Mouse (Mus musculus) hindbrain, embryonic 14.5 days (tissue): ENCODE data around the gene Art1. TPM values are rescaled to one million over a fixed set of nuclear protein-coding genes. Genes with fewer than 3 reads are reported as not detected.

Experiments used
- ATAC-seq: fragments of 200-750 bp; cut with Nextera tagmentation; 2 replicates; pipeline ENCODE4 v1.8.0; 2017; ENCODE audit warnings: moderate number of reproducible peaks, mild to moderate bottlenecking, moderate TSS enrichment, moderate library complexity; ENCODE audit not compliant: low FRiP score
- DNase-seq: peaks from one replicate; pipeline ENCODE4 v3.0.0-alpha.2; 2015; ENCODE audit warnings: low spot score
- H3K27ac ChIP-seq: fragments of 300-500 bp; sonication (generic); 2 replicates; pipeline ENCODE4 v1.5.1; 2014; ENCODE audit warnings: mild to moderate bottlenecking, moderate library complexity
- H3K27me3 ChIP-seq: fragments of 300-500 bp; sonication (generic); 2 replicates; pipeline ENCODE4 v1.6.1; 2014; ENCODE audit warnings: mild to moderate bottlenecking, low read length, mixed read lengths; ENCODE audit not compliant: control insufficient read depth, insufficient read depth
- H3K36me3 ChIP-seq: fragments of 300-500 bp; sonication (generic); replicated peaks from 2 replicates; pipeline ENCODE4 v1.6.1; 2014; ENCODE audit not compliant: control insufficient read depth, insufficient read depth
- H3K4me1 ChIP-seq: fragments of 300-500 bp; sonication (generic); replicated peaks from 2 replicates; pipeline ENCODE4 v1.6.1; 2014; ENCODE audit warnings: antibody characterized with exemption, low read length, mixed read lengths; ENCODE audit not compliant: control insufficient read depth, insufficient read depth
- H3K4me2 ChIP-seq: fragments of 300-500 bp; sonication (generic); replicated peaks from 2 replicates; pipeline ENCODE4 v1.6.1; 2014; ENCODE audit warnings: mild to moderate bottlenecking, moderate library complexity
- H3K4me3 ChIP-seq: fragments of 300-500 bp; sonication (generic); replicated peaks from 2 replicates; pipeline ENCODE4 v1.5.1; 2014; ENCODE audit warnings: mild to moderate bottlenecking, low read length
- H3K9ac ChIP-seq: fragments of 300-500 bp; sonication (generic); 2 replicates; pipeline ENCODE4 v1.6.1; 2014
- H3K9me3 ChIP-seq: fragments of 300-500 bp; sonication (generic); 2 replicates; pipeline ENCODE4 v1.6.1; 2016; ENCODE audit warnings: low read length; ENCODE audit not compliant: control insufficient read depth
- WGBS: fragments of 180-500 bp; shearing (Covaris S2); extraction: QIAGEN DNeasy Blood & Tissue Kit; methylation state at CpG from one replicate; pipeline ENCODE4 v1.1.7; 2014; 5-methylcytosine and 5-hydroxymethylcytosine counted together
- polyA plus RNA-seq: library from polyadenylated mRNA; unstranded; fragments of >200 nt; fragmentation: Nextera tagmentation; extraction: Ambion mirVana; gene quantifications from 2 replicates; pipeline ENCODE4 v1.2.1, GENCODE M21; 2014

The Art1 gene
- polyA plus RNA-seq, 1 experiment from 2014 or later: 0.29 TPM

- peaks cover 72% of the 10 kb centered on the region for H3K36me3 ChIP-seq
- no peaks in the 10 kb centered on the region for H3K27me3 ChIP-seq
- no peak overlapping the region for H3K4me2 ChIP-seq
- DNase-seq (no peak), ATAC-seq (no peak)
- H3K4me1 ChIP-seq: no peaks in the 10 kb centered on the region
- no peak overlapping the region for H3K4me3 ChIP-seq
- H3K9ac ChIP-seq: no peak overlapping the region
- 98% methylated on average over 10 of the region's 10 CpGs for WGBS
- no peaks in the 10 kb centered on the region for H3K9me3 ChIP-seq
- H3K27ac ChIP-seq: no peak overlapping the region
Measured at GRCm38 (mm10) chr7:102120326-102120725, 18.8 kb downstream of the Art1 start.

- no peaks in the 10 kb centered on the region for H3K27me3 ChIP-seq
- ATAC-seq (no peak), DNase-seq (no peak)
- no peak overlapping the region for H3K27ac ChIP-seq
- H3K4me3 ChIP-seq: no peak overlapping the region
- no peak overlapping the region for H3K9ac ChIP-seq
- H3K4me2 ChIP-seq: no peak overlapping the region
- peaks cover 92% of the 10 kb centered on the region for H3K36me3 ChIP-seq
- no peaks in the 10 kb centered on the region for H3K4me1 ChIP-seq
- H3K9me3 ChIP-seq: no peaks in the 10 kb centered on the region
- whole genome bisulfite sequencing: 95% methylated on average over 4 of the region's 4 CpGs
Measured at GRCm38 (mm10) chr7:102132395-102132794, 30.9 kb downstream of the Art1 start.

GRCm38 (mm10) chr7:102137464-102137863 is 35.9 kb downstream of the Art1 start:
- 91% methylated on average over 1 of the region's 1 CpGs for WGBS
- DNase-seq (no peak), ATAC-seq (no peak)
- Histone ChIP-seq H3K4me3 (no peak overlapping the region), H3K9ac (no peak overlapping the region), H3K27me3 (no peaks in the 10 kb centered on the region), H3K27ac (no peak overlapping the region), H3K36me3 (peaks cover 89% of the 10 kb centered on the region), H3K4me1 (no peaks in the 10 kb centered on the region), H3K9me3 (no peaks in the 10 kb centered on the region), H3K4me2 (no peak overlapping the region)

GRCm38 (mm10) chr7:102137898-102138297 is 36.4 kb downstream of the Art1 start:
- no peak overlapping the region for H3K27ac ChIP-seq
- H3K4me2 ChIP-seq: no peak overlapping the region
- H3K27me3 ChIP-seq: no peaks in the 10 kb centered on the region
- no peak for DNase-seq
- WGBS: 98% methylated on average over 5 of the region's 5 CpGs
- no peak for ATAC-seq
- no peaks in the 10 kb centered on the region for H3K9me3 ChIP-seq
- no peak overlapping the region for H3K4me3 ChIP-seq
- peaks cover 87% of the 10 kb centered on the region for H3K36me3 ChIP-seq
- H3K9ac ChIP-seq: no peak overlapping the region
- H3K4me1 ChIP-seq: no peaks in the 10 kb centered on the region

- H3K36me3 ChIP-seq: peaks cover 87% of the 10 kb centered on the region
Measured at GRCm38 (mm10) chr7:102153691-102154090, 52.1 kb downstream of the Art1 start.

More at GRCm38 (mm10) chr7:102153691-102154090, 52.1 kb downstream of the Art1 start:
- H3K9ac ChIP-seq: no peak overlapping the region
- no peaks in the 10 kb centered on the region for H3K27me3 ChIP-seq
- H3K4me2 ChIP-seq: no peak overlapping the region
- 98% methylated on average over 5 of the region's 5 CpGs for WGBS
- H3K27ac ChIP-seq: no peak overlapping the region
- H3K4me3 ChIP-seq: no peak overlapping the region
- no peaks in the 10 kb centered on the region for H3K9me3 ChIP-seq
- DNase-seq (no peak), ATAC-seq (no peak)
- H3K4me1 ChIP-seq: no peaks in the 10 kb centered on the region

Other genes starting within 250 kb of the Art1 start
- 1.2 and 3.3 TPM in 2 replicates for gene Folr2, start 244.5 kb upstream of the Art1 start, polyA plus RNA-seq
- 63.0 and 65.5 TPM in 2 replicates for gene Anapc15, start 238.0 kb upstream of the Art1 start, polyA plus RNA-seq
- gene Folr1, start 231.0 kb upstream of the Art1 start, polyA plus RNA-seq: 43.0 and 69.7 TPM in 2 replicates
- 135 and 144 TPM in 2 replicates for gene Lamtor1, start 195.8 kb upstream of the Art1 start, polyA plus RNA-seq
- gene Tomt, start 195.4 kb upstream of the Art1 start, polyA plus RNA-seq: 0.21 and 0.33 TPM in 2 replicates
- 12.5 and 15.2 TPM in 2 replicates for gene Lrrc51, start 167.8 kb upstream of the Art1 start, polyA plus RNA-seq
- 50.0 and 50.8 TPM in 2 replicates for gene Numa1, start 167.6 kb upstream of the Art1 start, polyA plus RNA-seq
- gene Il18bp, start 83.1 kb upstream of the Art1 start, polyA plus RNA-seq: 3.0 and 3.5 TPM in 2 replicates
- 33.1 and 33.4 TPM in 2 replicates for gene Rnf121, start 36.3 kb upstream of the Art1 start, polyA plus RNA-seq
- 18.4 and 19.0 TPM in 2 replicates for gene Xndc1, start 36.2 kb upstream of the Art1 start, polyA plus RNA-seq
- 1.0 and 1.2 TPM in 2 replicates for gene Xntrpc, start 36.0 kb upstream of the Art1 start, polyA plus RNA-seq
- not detected in 2 replicates for gene Trpc2, start 18.6 kb upstream of the Art1 start, polyA plus RNA-seq
- 0.19 TPM in 1 of 2 replicates, not detected in the other for gene Art5, start 7.7 kb downstream of the Art1 start, polyA plus RNA-seq
- 0.27 TPM in 1 of 2 replicates, not detected in the other for gene Chrna10, start 15.1 kb downstream of the Art1 start, polyA plus RNA-seq
- gene Nup98, start 108.4 kb downstream of the Art1 start, polyA plus RNA-seq: 24.4 and 25.8 TPM in 2 replicates
- gene Pgap2, start 108.5 kb downstream of the Art1 start, polyA plus RNA-seq: 63.9 and 65.0 TPM in 2 replicates
- gene Rhog, start 154.3 kb downstream of the Art1 start, polyA plus RNA-seq: 20.3 and 20.5 TPM in 2 replicates
- gene Stim1, start 166.1 kb downstream of the Art1 start, polyA plus RNA-seq: 15.2 and 15.4 TPM in 2 replicates